Mouse (Mus musculus) embryonic facial prominence, embryonic 15.5 days (tissue): ENCODE results near the gene B3gntl1. TPM values are rescaled to one million over a fixed set of nuclear protein-coding genes. Genes with fewer than 3 reads are reported as not detected.
A peak's percentile ranks its signal among the peaks of the same experiment; 100 is the strongest.

Experiments used
- ATAC-seq: fragments of 200-750 bp; cut with Nextera tagmentation; 2 replicates; pipeline ENCODE4 v1.8.0; 2017; ENCODE audit warnings: low read depth, moderate TSS enrichment; ENCODE audit not compliant: insufficient number of reproducible peaks, low FRiP score, low TSS enrichment
- H3K27ac ChIP-seq: fragments of 300-500 bp; sonication (generic); replicated peaks from 2 replicates; pipeline ENCODE4 v1.5.1; 2015; ENCODE audit warnings: mild to moderate bottlenecking, inconsistent platforms
- H3K27me3 ChIP-seq: fragments of 300-500 bp; sonication (generic); 2 replicates; pipeline ENCODE4 v1.6.1; 2015; ENCODE audit warnings: inconsistent platforms
- H3K36me3 ChIP-seq: fragments of 300-500 bp; sonication (generic); 2 replicates; pipeline ENCODE4 v1.6.1; 2015; ENCODE audit warnings: mild to moderate bottlenecking, inconsistent platforms
- H3K4me1 ChIP-seq: fragments of 300-500 bp; sonication (generic); 2 replicates; pipeline ENCODE4 v1.6.1; 2015; ENCODE audit warnings: inconsistent platforms
- H3K4me2 ChIP-seq: fragments of 300-500 bp; sonication (generic); replicated peaks from 2 replicates; pipeline ENCODE4 v1.6.1; 2015; ENCODE audit warnings: mild to moderate bottlenecking, inconsistent platforms
- H3K4me3 ChIP-seq: fragments of 300-500 bp; sonication (generic); replicated peaks from 2 replicates; pipeline ENCODE4 v1.5.1; 2015; ENCODE audit warnings: mild to moderate bottlenecking, inconsistent platforms
- H3K9ac ChIP-seq: fragments of 300-500 bp; sonication (generic); 2 replicates; pipeline ENCODE4 v1.6.1; 2015; ENCODE audit warnings: inconsistent platforms
- H3K9me3 ChIP-seq: fragments of 300-500 bp; sonication (generic); replicated peaks from 2 replicates; pipeline ENCODE4 v1.6.1; 2016; ENCODE audit warnings: inconsistent platforms
- WGBS: fragments of 180-500 bp; shearing (Covaris S2); methylation state at CpG from one replicate; pipeline ENCODE4 v1.1.7; 2015; 5-methylcytosine and 5-hydroxymethylcytosine counted together
- polyA plus RNA-seq: library from polyadenylated mRNA; unstranded; fragments of >200 nt; fragmentation: Nextera tagmentation; extraction: Ambion mirVana; gene quantifications from 2 replicates; pipeline ENCODE4 v1.2.1, GENCODE M21; 2015

The B3gntl1 gene
- polyA plus RNA-seq, 1 experiment from 2014 or later, result 9.8 TPM

GRCm38 (mm10) chr11:121702895-121703618 is 30.1 kb upstream of the B3gntl1 start:
- ATAC-seq, result no peak
- no peaks in the 10 kb centered on the region for H3K27me3 ChIP-seq
- under 1% methylated on average over 40 of the region's 40 CpGs for WGBS
- H3K36me3 ChIP-seq, result no peaks in the 10 kb centered on the region
- peak overlapping the region; percentile 74 for H3K4me3 ChIP-seq
- peak overlapping the region; percentile 88 for H3K27ac ChIP-seq
- no peaks in the 10 kb centered on the region for H3K9me3 ChIP-seq
- peak overlapping the region; percentile 60 for H3K9ac ChIP-seq
- peak overlapping the region; percentile 95 for H3K4me2 ChIP-seq
- H3K4me1 ChIP-seq, result peaks cover 41% of the 10 kb centered on the region

- H3K4me2 ChIP-seq, result peak overlapping the region; percentile 95
- WGBS, result under 1% methylated on average over 68 of the region's 69 CpGs
- H3K27ac ChIP-seq, result peak overlapping the region; percentile 88
- peak overlapping the region; percentile 74 for H3K4me3 ChIP-seq
- peak overlapping the region; percentile 60 for H3K9ac ChIP-seq
- H3K27me3 ChIP-seq, result no peaks in the 10 kb centered on the region
- H3K9me3 ChIP-seq, result no peaks in the 10 kb centered on the region
- H3K4me1 ChIP-seq, result peaks cover 36% of the 10 kb centered on the region
- no peaks in the 10 kb centered on the region for H3K36me3 ChIP-seq
- ATAC-seq, result peak; percentile 89
Measured at GRCm38 (mm10) chr11:121702111-121702894, 29.4 kb upstream of the B3gntl1 start.

- 89% methylated on average over 5 of the region's 5 CpGs for WGBS
- H3K27ac ChIP-seq, result peak within 1 kb of the TSS; percentile 88
- no peak for ATAC-seq
Measured at GRCm38 (mm10) chr11:121701244-121701643, 28.3 kb upstream of the B3gntl1 start, which contains the start of gene Metrnl. Metrnl (plus strand) TSS chr11:121701544.

GRCm38 (mm10) chr11:121698381-121698955 is 25.5 kb upstream of the B3gntl1 start:
- Histone ChIP-seq H3K4me2 (no peak overlapping the region), H3K4me1 (peaks cover 9% of the 10 kb centered on the region), H3K9ac (no peak overlapping the region), H3K27ac (no peak overlapping the region), H3K36me3 (no peaks in the 10 kb centered on the region), H3K9me3 (no peaks in the 10 kb centered on the region), H3K4me3 (no peak overlapping the region), H3K27me3 (no peaks in the 10 kb centered on the region)
- ATAC-seq, result no peak
- WGBS, result 66% methylated on average over 5 of the region's 5 CpGs

More at GRCm38 (mm10) chr11:121701244-121701643, 28.3 kb upstream of the B3gntl1 start, which contains the start of gene Metrnl:
- H3K36me3 ChIP-seq, result no peaks in the 10 kb centered on the region
- peak within 1 kb of the TSS; percentile 95 for H3K4me2 ChIP-seq
- H3K4me3 ChIP-seq, result peak within 1 kb of the TSS; percentile 74
- H3K9me3 ChIP-seq, result no peaks in the 10 kb centered on the region
- peak within 1 kb of the TSS; percentile 60 for H3K9ac ChIP-seq
- H3K27me3 ChIP-seq, result no peaks in the 10 kb centered on the region
- peaks cover 27% of the 10 kb centered on the region for H3K4me1 ChIP-seq

- H3K9ac ChIP-seq, result no peak overlapping the region
- no peaks in the 10 kb centered on the region for H3K27me3 ChIP-seq
- H3K4me1 ChIP-seq, result no peaks in the 10 kb centered on the region; the same call in 1 of the 2 replicates
- 73% methylated on average over 4 of the region's 4 CpGs for WGBS
- H3K4me3 ChIP-seq, result no peak overlapping the region
- ATAC-seq, result no peak
- no peaks in the 10 kb centered on the region for H3K36me3 ChIP-seq
- no peaks in the 10 kb centered on the region for H3K9me3 ChIP-seq
- H3K27ac ChIP-seq, result no peak overlapping the region
- H3K4me2 ChIP-seq, result no peak overlapping the region
Measured at GRCm38 (mm10) chr11:121697271-121697670, 24.3 kb upstream of the B3gntl1 start.

- H3K27me3 ChIP-seq, result no peaks in the 10 kb centered on the region
- no peaks in the 10 kb centered on the region for H3K9me3 ChIP-seq
- WGBS, result 81% methylated on average over 5 of the region's 5 CpGs
- H3K4me2 ChIP-seq, result no peak overlapping the region
- H3K4me1 ChIP-seq, result no peaks in the 10 kb centered on the region
- no peak overlapping the region for H3K27ac ChIP-seq
- peak; percentile 67; the same call in 1 of the 2 replicates for ATAC-seq
- no peak overlapping the region for H3K9ac ChIP-seq
- no peak overlapping the region for H3K4me3 ChIP-seq
- H3K36me3 ChIP-seq, result no peaks in the 10 kb centered on the region
Measured at GRCm38 (mm10) chr11:121695304-121696064, 22.5 kb upstream of the B3gntl1 start.

- 76% methylated on average over 2 of the region's 2 CpGs for whole genome bisulfite sequencing
- Histone ChIP-seq H3K9me3 (no peaks in the 10 kb centered on the region), H3K27me3 (no peaks in the 10 kb centered on the region), H3K4me3 (no peak overlapping the region), H3K4me2 (no peak overlapping the region), H3K4me1 (0 out of 2 replicates have a peak, but pooled peaks cover 7% of the 10 kb centered on the region), H3K36me3 (no peaks in the 10 kb centered on the region), H3K27ac (no peak overlapping the region), H3K9ac (no peak overlapping the region)
- no peak for ATAC-seq
Measured at GRCm38 (mm10) chr11:121688024-121688423, 15.1 kb upstream of the B3gntl1 start.

- Histone ChIP-seq H3K27ac (peak overlapping the region; percentile 49; the same call in 1 of the 2 replicates), H3K4me3 (no peak overlapping the region), H3K27me3 (no peaks in the 10 kb centered on the region), H3K9ac (no peak overlapping the region), H3K9me3 (no peaks in the 10 kb centered on the region), H3K4me1 (0 out of 2 replicates have a peak, but pooled peaks cover 7% of the 10 kb centered on the region), H3K36me3 (no peaks in the 10 kb centered on the region), H3K4me2 (no peak overlapping the region)
- ATAC-seq, result no peak
- WGBS, result 45% methylated on average over 5 of the region's 5 CpGs
Measured at GRCm38 (mm10) chr11:121686674-121687073, 13.7 kb upstream of the B3gntl1 start.

GRCm38 (mm10) chr11:121686091-121686490 is 13.1 kb upstream of the B3gntl1 start:
- ATAC-seq, result no peak
- Histone ChIP-seq H3K27ac (peak overlapping the region; percentile 49; the same call in 1 of the 2 replicates), H3K27me3 (no peaks in the 10 kb centered on the region), H3K4me3 (no peak overlapping the region), H3K4me2 (no peak overlapping the region), H3K36me3 (no peaks in the 10 kb centered on the region), H3K9ac (no peak overlapping the region), H3K4me1 (0 out of 2 replicates have a peak, but pooled peaks cover 7% of the 10 kb centered on the region), H3K9me3 (no peaks in the 10 kb centered on the region)
- WGBS, result 73% methylated on average over 4 of the region's 4 CpGs

- Histone ChIP-seq H3K36me3 (no peaks in the 10 kb centered on the region), H3K9me3 (no peaks in the 10 kb centered on the region), H3K9ac (no peak overlapping the region), H3K4me3 (no peak overlapping the region), H3K4me1 (0 out of 2 replicates have a peak, but pooled peaks cover 7% of the 10 kb centered on the region), H3K27ac (no peak overlapping the region), H3K4me2 (no peak overlapping the region), H3K27me3 (no peaks in the 10 kb centered on the region)
- ATAC-seq, result no peak
- 62% methylated on average over 6 of the region's 6 CpGs for WGBS
Measured at GRCm38 (mm10) chr11:121685491-121686001, 12.6 kb upstream of the B3gntl1 start.
